Mouse (Mus musculus): ENCODE data around the gene Zbtb34. TPM values are rescaled to one million over a fixed set of nuclear protein-coding genes. Genes with fewer than 3 reads are reported as not detected.

The Zbtb34 gene
- polyA plus RNA-seq, 1 experiment from 2014 or later: 8.3 TPM

- no peaks in the 10 kb centered on the region for H3K9me3 ChIP-seq
- H3K27me3 ChIP-seq: no peaks in the 10 kb centered on the region
- no peaks in the 10 kb centered on the region for H3K36me3 ChIP-seq
- H3K4me1 ChIP-seq (replicated peaks): peaks cover 35% of the 10 kb centered on the region
- ATAC-seq (ENCODE audit: low FRiP score, low read depth): no peak
- H3K4me3 ChIP-seq: no peak overlapping the region
- no peak overlapping the region for H3K9ac ChIP-seq
- H3K27ac ChIP-seq (replicated peaks): no peak overlapping the region
- WGBS: 69% methylated on average over 3 of the region's 3 CpGs
- no peak overlapping the region for H3K4me2 ChIP-seq
These were observed 70.6 kb downstream of the Zbtb34 start for GRCm38 (mm10) chr2:33360564-33360963.

GRCm38 (mm10) chr2:33359184-33359583, 71.9 kb downstream of the Zbtb34 start:
- H3K4me2 ChIP-seq: no peak overlapping the region
- H3K36me3 ChIP-seq: no peaks in the 10 kb centered on the region
- no peak overlapping the region for H3K4me3 ChIP-seq
- ATAC-seq (ENCODE audit: low FRiP score, low read depth): no peak
- H3K4me1 ChIP-seq (replicated peaks): peaks cover 34% of the 10 kb centered on the region
- no peak overlapping the region for H3K27ac ChIP-seq (replicated peaks)
- H3K9me3 ChIP-seq: no peaks in the 10 kb centered on the region
- no peak overlapping the region for H3K9ac ChIP-seq
- 90% methylated on average over 8 of the region's 8 CpGs for WGBS
- no peaks in the 10 kb centered on the region for H3K27me3 ChIP-seq

- Histone ChIP-seq H3K4me1 (replicated peaks) (peaks cover 39% of the 10 kb centered on the region), H3K27ac (replicated peaks) (no peak overlapping the region), H3K4me2 (no peak overlapping the region), H3K9ac (no peak overlapping the region), H3K4me3 (no peak overlapping the region), H3K9me3 (no peaks in the 10 kb centered on the region), H3K36me3 (no peaks in the 10 kb centered on the region), H3K27me3 (no peaks in the 10 kb centered on the region)
- ATAC-seq (ENCODE audit: low FRiP score, low read depth): no peak
- 79% methylated on average over 7 of the region's 7 CpGs for WGBS
These were observed 73.8 kb downstream of the Zbtb34 start for GRCm38 (mm10) chr2:33357250-33357838.

Small RNA genes lying within 50 kb of the gene (microRNA-seq; reads per million reads assigned to microRNA genes)
- not detected for gene Gm25998

Other genes starting within 250 kb of the Zbtb34 start
- 18.4 and 18.5 TPM in 2 replicates for gene Angptl2, start 215.3 kb downstream of the Zbtb34 start, polyA plus RNA-seq (2015; fragmentation: Nextera tagmentation; extraction: Ambion mirVana)
- 37.2 and 42.8 TPM in 2 replicates for gene Ralgps1, start 59.8 kb downstream of the Zbtb34 start, polyA plus RNA-seq (2015; fragmentation: Nextera tagmentation; extraction: Ambion mirVana)
- gene Zbtb43, start 37.2 kb upstream of the Zbtb34 start, polyA plus RNA-seq (2015; fragmentation: Nextera tagmentation; extraction: Ambion mirVana): 21.3 and 24.6 TPM in 2 replicates
- 4.9 and 6.2 TPM in 2 replicates for gene Lmx1b, start 209.2 kb upstream of the Zbtb34 start, polyA plus RNA-seq (2015; fragmentation: Nextera tagmentation; extraction: Ambion mirVana)